Mouse (Mus musculus) cerebellum, postnatal 36 days (tissue): Measurements from ENCODE around the gene Gmip.
A peak's percentile ranks its signal among the peaks of the same experiment; 100 is the strongest.

Source experiments
- DNase-seq, 2 experiments: peaks; one replicate each; pipeline ENCODE4 v3.0.0; 2021 to 2022; ENCODE audit warnings: mixed read lengths in 2 of 2

Gmip gene

DNA sequence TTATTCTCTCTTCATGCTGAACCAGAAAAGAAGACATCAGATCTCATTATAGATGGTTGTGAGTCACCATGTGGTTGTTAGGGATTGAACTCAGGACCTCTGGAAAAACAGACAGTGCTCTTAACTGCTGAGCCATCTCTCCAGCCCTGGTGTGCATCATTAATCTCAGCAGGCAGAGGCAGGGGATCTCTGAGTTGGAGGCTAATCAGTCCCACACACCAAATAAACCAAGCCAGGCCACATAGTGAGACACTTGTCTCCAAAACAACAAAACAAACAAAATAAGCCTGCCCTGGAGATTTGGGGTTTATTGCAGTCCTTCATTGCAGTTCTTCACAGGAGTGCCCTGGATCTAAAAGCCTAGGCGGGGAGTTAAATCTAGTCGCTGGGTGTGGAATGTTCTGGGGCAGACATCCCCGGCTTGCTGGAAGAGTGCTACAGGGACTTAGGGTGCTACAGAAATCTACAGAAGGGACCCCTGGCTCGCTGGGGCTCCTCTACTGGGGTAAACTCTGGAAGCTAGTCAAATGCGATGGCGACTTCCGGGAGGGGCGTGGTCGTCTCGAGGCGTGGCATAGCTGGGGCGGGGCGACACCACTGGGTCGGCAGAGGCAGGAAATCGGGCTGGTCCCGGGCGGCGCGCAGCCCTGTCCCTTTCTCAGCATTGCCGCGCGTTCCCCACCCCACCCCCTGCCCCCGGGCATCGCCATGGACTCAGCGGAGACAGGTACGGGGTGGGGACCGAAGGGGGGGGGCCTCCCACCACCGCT is at the start of gene Gmip:
Gene Gmip (plus strand): TSS at position 586 of the 770 bp plus-strand sequence.
- peak in 1 of 2 experiments; percentile 35 for DNase-seq

DNA sequence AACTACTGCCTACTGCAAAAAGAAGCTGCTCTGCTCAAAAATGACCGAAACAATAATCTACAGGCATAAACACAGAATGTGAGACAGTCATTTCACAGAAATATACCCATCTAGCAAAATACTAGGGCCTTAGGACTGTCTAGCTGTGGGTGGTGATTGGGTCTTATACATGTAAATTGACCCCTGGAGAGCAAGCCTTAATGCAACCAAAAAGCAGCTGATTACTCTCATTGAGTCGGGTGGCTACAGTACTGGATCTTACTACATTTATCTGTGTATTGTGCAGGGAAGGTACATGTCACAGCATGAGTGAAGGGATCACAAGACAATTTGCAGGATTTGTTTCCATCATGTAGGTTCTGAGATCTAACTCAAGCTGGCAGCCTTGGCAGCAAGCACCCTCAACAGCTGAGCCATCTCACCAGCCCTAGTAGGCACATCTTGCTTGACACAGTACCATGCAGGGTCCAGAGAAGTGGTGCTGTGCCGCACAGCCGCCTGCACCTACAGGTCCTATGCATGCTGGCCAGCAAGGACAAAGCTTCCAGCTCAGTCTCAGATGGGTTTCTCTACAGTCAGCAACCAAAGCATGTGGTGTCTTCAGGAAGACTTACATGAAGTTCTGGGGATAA is 46.5 kb upstream of the Gmip start:
- DNase-seq: no peak

DNA sequence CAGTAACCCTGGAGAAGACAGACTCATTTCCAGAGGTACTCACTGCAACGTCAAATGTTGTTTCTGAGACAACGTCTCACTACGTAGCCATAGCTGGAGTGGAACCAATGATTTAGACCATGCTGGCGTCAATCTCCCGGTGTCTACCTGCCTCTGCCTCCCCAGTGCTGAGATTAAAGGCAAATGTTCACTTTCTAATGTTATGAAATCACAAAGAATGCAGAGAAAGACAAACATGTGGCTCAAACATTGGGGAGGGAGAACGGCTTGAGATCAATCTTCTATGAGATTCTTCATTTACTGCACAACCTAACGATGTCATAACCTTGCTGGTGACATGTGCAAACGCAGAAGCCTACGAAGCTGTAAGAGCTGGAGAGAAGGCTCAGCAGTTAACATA is 37.3 kb upstream of the Gmip start:
- DNase-seq: no peak

DNA sequence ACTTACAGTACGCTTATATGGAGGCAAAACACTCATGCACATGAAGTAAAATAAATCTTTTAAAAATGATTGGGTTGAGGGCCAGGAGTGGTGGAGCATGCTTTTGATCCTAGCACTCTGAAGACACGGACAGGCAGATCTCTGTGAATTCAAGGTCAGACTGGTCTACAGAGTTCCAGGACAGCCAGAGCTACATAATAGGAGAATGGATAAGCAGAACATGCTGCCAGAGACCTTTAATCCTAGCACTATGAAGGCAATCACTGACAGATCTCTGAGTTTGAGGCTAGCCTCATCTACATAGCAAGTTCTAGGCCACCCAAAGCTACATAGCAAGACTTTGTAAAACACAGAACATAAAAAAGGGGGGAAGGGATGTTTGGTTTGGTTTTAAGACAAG is 36.4 kb upstream of the Gmip start:
- DNase-seq: no peak

DNA sequence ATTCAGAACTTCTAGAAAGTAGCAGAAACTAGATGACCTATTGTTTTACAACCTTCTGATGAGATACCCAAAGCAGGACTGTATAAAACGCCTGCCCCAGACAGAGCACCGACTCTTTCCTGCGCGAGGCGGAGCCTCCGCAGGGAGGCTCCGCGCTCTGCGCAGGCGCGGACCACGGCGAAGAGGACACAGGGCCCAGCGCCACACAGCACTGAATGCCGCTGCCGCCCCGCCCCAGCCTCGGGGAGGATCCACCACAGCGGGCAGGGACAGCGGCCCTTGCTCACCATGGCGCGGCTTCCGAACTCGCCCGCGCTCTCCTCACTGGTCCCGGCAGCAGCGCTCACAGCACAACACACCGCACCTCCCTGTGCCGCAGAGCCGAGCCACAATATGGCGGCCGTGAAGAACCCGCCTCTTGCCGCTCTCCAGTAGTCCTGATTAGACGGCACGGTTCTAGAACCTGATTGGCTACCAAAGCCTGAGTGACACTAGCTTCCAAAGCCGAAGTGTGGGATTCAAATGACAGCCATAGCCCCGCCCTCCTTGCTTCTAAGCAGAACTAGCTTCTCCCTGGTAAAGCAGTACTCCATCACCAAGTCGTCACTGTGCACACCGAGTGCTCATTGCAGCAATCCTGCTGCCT is 33.9 kb upstream of the Gmip start, which contains the start of gene Gm20422:
Gene Gm20422 (minus strand): TSS at position 384 of the 646 bp plus-strand sequence.
- DNase-seq: peak; percentile 85 to 88

DNA sequence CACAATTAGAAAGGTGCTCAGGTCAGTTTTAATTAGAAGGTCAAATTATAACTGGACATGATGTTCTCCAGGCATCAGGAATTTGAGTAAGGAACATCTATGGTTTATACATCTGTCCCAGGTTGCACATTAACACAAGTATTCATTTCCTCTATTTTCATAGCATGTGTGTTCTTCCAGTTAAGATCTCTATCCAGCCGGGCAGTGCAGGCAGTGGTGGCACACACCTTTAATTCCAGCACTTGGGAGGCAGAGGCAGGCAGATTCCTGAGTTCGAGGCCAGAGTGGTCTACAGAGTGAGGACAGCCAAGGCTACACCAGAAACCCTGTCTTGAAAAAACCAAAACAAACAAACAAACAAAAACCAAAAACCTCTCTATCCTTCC is 33.3 kb upstream of the Gmip start:
- DNase-seq: no peak

DNA sequence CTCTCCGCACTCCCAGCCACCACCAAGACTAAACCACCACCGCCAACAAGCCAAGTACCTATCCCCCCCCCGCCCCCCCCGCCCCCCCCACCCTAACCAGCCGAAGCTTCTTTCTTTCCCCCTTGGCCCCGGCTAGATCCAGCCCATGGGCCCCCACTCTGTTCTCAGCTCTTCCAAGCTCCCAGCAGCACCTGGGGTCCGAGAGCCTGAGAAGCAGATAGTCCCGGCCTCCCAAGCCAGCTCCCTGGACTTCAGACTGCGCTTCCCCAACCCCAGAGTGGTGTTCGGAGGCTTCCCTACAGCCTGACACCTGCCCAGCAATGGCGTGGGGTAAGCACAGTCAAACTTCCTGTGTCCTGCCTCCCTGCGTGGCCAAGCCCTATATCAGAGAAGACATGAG is 31.4 kb upstream of the Gmip start:
- no peak for DNase-seq

DNA sequence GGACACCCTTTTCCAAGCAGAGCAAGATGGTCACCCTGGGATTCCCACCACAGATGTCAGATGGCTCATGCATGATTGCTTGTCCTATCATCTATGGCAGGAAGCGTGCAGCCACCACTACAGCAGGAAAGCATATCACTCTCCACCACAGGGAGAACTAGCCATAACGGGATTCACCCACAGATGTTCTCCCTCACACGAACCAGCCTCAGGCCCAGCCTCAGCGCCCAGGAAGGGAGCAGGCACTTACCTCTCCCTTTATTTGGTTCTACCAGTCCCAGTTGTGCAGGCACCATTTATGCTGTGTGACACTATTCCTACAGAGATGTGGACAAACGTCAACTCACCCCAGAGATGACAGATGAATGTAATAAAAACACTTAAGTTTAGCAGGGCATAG is 19.4 kb upstream of the Gmip start:
- no peak for DNase-seq

DNA sequence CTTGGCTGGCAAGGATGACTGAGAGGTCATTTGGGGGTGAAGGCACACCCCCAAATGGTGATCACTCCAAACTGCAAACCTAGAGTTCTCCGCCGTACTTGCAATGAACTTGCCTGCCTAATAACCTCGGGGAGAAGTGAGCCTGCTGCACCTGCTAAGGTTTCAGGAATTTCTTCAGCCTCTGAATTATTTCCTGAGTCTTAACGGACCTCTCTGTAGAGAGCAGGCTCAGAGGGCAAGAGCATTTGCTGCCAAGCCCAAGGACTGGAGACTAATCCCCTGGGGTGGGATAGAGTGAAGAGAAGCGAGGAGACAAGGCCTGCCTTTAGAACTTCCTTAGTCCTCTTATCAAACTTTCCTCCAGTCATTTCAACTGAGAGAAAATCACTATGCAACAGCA is 18.7 kb upstream of the Gmip start:
- DNase-seq: no peak

DNA sequence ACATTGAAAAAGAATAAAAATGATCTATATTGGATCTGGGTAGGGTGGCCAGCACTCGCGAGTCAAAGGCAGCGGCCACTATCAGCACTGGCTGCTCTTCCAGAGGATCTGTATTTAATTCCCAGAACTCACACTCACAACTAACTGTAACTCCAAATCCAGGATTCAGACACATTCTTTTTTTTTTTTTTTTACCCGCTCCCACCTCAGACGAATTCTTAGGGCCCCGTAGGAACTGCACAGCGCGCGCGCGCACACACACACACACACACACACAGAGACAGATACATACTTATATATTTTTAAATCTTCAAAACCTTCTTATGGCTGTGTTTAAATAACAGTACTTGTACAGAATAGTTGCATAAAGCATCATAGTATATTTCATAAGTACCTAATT is 18.1 kb upstream of the Gmip start:
- DNase-seq: no peak

DNA sequence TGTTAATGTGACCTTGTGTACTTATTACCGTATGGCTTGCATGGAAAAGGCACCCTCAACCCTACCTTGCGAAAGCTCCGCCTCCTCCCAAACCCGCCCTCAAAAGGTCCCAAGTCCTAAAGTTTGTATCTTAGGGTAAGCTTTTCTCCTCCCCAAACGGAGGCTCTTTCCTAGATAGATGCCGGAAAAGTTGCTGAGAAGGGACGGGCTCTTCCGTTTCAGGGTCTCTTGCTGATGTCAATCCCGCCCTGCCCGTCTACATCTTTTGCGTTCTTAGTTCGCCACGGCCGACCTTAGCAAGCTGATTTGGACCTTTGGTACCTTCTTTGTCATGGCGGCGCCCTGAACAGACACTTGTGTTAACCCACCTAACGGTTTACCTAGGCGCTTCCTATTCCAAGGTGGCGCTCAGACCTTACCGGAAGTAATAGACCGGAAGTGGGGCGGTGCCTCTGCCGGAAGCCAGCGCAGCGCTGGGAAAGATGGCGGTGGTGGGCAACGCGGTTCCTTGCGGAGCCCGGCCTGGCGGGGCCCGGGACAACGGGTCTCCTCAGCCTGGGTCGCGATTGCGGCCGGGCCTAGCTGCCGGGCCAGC is 17.6 kb upstream of the Gmip start, which contains the start of the genes Atp13a1 and Zfp866:
Gene Atp13a1 (plus strand): TSS at position 391 of the 595 bp plus-strand sequence.
Gene Zfp866 (minus strand): TSS at position 406 of the 595 bp plus-strand sequence.
- peak; percentile 88 for DNase-seq

DNA sequence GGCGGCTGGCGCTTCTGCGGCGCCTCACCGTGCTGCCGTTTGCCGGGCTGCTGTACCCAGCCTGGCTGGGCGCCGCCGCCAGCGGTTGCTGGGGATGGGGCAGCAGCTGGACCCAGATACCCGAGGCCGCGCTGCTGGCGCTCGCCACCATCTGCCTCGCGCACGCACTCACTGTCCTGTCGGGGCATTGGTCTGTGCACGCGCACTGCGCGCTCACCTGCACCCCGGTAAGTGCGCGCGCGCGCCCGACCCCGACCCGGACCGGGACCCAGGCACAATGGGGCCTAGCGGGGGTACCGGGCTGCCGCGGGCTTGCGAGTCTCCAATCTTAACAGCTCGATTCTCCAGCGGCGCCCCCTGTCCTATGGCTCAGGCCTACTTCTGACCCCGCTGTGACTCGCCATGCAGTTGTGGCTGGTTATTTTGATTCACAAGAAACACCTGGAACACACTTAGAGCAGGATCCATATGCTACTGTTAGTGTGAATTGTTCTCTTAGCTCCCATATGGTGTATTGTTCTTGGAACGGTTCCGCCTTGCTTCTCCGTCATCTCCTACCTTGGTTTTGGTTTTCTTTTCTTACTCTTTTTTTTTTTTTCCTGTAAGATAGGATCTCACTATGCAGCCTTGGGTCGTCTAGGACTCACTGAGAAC is 16.9 kb upstream of the Gmip start:
- peak in 1 of 2 experiments; percentile 44 for DNase-seq

DNA sequence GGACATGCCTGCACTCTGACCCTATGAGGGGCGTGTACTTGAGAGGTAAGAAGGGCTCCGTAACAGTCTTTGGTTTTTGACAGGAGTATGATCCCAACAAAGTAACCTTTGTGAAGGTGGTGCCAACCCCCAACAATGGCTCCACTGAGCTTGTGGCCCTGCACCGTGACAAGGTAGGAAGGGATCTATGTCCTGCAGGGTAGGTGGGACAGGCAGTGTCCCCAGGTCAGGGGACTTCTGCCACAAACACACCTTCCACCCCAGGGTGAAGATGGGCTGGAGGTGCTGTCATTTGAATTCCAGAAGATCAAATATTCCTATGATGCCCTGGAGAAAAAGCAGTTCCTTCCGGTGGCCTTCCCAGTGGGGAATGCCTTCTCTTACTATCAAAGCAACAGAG is 14.8 kb upstream of the Gmip start:
- no peak for DNase-seq

DNA sequence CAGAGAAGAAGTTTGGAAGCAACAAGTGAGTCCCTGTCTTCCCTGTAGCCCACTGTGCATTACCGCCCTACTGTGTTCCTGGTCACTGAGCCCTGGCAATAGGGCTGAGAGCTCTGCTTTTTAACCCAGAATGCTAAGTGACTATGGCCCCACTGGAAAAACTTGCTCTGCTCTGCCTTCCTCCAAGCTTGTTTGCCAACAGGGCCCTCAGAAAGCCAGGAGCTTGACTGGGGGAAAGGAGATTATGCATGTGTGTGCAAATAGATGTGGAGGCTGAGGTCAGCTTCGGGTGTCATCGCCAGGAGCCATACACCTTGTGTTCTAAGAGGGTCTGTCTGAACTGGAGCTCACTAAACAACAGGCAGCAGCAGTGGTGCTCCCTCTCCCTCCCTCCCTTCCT is 14.4 kb upstream of the Gmip start:
- no peak for DNase-seq

DNA sequence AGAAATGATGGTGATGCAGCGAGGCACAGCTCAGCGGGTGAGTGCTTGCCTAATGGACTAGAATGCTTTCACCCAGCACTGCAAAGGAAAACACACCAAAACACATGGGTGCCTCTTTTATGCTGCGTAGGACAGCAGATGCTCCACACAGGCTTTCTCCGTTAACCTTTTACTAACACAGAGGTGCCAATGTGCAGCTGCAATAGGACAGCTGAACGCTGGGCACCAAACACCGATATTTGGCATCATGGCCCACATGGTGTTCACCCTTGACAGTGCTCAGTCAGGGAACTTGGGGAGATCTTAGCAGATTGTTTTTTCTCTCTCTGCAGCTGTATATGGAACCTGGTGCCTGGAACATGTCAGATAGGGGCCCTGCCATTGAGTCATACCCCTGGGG is 13.6 kb upstream of the Gmip start:
- DNase-seq: no peak

DNA sequence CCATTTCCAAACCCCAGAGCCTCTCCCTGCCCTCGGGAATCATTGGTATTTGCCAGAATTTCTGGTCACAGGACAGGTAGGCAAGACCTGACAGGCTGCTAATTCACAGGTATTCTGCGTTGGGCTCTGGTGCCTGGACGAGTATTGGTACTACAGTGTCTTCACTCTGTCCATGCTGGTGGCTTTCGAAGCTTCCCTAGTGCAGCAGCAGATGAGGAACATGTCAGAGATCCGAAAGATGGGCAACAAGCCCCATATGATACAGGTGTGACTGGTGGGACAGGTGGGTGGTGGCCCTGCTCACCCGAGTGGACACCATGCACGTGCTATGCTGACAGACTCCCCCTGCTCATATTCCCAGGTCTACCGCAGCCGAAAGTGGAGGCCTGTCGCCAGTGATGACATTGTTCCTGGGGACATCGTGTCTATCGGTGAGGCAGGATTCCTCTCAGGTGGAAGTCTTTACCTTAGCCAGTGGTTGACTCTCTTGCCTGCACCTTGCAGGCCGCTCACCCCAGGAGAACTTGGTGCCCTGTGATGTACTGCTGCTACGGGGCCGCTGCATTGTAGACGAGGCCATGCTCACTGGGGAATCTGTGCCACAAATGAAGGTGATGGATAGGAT is 11.6 kb upstream of the Gmip start:
- DNase-seq: no peak

DNA sequence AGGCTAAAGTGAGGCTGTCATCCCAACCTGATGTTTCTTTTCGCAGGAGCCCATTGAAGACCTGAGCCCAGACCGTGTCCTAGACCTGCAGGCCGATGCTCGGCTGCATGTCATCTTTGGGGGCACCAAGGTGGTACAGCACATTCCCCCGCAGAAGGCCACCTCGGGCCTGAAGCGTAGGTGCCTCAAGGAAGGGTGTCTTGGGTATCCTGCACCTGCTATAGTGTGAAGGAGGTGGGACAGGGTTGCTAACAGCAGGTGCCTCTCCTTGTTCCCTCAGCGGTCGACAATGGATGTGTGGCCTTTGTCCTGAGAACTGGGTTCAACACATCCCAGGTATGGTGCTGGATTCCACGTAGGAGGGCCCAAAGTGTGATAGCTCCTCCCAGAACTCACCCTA is 10.8 kb upstream of the Gmip start:
- DNase-seq: no peak

DNA sequence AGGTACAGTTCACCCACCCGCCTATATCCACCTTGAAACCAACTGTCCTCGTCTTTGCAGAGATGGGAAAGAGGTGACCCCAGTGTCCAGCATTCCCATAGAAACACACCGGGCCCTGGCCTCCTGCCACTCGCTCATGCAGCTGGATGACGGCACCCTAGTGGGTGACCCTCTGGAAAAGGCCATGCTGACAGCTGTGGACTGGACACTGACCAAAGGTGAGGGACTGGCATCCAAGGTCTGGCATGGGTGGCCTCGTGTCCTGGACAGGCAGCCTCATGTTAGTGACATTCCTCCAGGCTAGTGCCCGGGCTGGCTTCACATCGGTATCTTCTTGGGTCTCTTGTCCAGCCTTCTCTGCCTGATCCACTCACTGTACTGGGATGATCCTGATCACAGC is 9.2 kb upstream of the Gmip start:
- DNase-seq: no peak

DNA sequence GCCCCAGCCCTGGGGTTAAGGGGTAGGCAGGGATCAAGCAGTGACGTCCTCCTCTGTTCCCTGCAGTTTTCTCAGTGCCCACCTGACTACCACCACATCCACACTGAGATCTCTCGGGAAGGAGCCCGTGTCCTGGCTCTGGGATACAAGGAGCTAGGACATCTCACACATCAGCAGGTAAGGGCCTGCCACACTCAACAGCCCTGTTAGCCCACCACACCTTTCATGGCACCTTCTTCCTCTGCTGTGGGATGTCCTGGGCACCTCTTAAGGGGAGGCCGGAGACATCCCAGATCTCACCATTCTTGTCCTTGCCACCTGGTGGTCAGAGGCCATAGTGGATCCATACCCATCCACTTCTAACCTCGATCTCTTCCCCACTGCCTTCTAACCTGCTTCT is 8.5 kb upstream of the Gmip start:
- DNase-seq: no peak

DNA sequence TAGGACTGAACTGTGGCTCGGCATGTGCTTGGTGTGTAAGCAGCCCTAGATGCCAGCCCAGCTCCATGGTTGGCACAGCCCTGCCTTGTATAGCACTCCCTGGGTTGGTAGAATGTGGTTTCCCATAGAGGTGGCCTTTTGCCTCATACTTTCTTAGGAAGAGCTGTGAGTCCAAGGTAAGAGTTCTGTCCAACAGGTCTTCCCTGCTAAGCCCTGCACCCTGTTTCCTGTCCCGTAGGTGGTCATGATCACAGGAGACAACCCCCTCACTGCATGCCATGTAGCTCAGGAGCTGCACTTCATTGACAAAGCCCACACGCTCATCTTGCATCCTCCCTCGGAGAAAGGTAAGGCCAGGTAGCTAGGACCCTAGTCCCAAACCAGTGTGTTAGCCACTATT is 6.7 kb upstream of the Gmip start:
- no peak for DNase-seq

DNA sequence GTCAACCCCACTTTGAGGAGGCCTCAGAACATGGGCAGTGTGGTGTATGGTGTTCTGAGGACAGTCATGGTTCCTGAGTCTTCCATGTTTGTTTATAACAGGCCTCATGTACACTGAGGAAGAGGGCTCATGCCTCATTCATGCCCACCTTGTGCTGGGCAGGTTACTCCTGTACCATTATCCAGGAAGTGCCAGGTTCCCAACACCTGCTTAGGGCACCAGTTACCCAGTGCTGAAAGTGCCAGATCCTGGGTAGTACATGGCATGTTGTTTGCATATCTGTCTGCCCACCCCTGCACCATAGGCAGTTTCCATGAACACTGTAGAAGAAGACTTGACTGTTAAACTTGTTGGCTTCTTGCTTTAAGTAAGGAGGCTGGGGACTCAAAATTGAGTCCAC is 6.3 kb upstream of the Gmip start:
- DNase-seq: no peak

DNA sequence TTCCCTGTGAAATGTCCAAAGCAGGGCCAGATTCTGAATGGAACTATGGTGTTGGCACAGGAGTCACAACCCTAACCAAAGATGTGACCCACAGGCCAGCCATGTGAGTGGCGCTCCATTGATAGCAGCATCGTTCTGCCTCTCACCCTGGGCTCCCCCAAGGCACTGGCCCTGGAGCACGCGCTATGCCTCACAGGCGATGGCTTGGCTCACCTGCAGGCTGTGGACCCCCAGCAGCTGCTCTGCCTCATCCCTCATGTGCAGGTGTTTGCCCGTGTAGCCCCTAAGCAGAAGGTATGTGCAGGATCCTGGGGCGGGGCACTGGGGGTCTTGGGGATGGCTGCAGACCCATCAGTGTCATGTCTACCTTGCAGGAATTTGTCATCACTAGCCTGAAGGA is 5.1 kb upstream of the Gmip start:
- DNase-seq: no peak

DNA sequence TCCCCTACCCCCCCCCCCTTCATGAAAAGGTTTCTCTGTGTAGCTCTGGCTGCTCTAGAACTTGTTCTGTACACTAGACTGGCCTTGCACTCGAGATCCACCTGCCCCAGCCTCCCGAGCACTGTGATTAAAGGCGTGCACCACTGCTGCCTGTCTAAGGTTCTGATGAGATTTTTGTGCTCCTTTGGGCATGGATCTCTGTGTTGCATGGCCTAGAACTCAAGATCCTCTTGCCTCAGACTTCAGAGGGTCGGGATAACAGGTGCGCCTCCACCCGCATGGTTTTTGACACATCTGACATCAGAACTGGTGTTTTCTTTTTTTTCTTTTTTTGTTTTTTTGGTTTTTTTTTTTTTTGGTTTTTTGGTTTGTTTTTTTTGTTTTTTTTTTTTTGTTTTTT is 3.9 kb upstream of the Gmip start:
- DNase-seq: no peak
